Mouse (Mus musculus): Measurements from ENCODE around the gene Defa31.
"Not testable (repeated sequence)": the region's sequence is repeated elsewhere in the genome, so short reads cannot be mapped to it uniquely, and the experiment has no call there.

DNA sequence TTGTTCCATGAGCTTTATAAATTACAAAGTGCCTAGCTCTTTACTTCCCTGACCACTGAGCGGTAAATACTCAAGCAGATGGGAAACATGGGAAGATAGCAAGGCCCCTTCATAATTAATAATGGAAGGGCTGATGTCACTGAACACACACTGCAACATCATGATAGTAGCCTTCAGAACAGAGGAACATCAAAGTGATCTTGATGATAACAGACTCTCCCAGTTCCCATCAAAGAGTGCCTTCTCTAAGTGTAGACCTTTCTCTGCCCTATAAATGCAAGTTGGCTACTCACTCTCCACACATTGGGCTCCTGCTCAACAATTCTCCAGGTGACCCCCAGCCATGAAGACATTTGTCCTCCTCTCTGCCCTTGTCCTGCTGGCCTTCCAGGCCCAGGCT lies 9.8 kb downstream of the Defa31 start, which contains the start of gene Gm15293:
- not testable (repeated sequence) for TF ChIP-seq CTCF (IDR thresholded peaks at IDR 0.05; ENCODE audit: insufficient read depth, low read length); POLR2A (IDR thresholded peaks at IDR 0.05; ENCODE audit: borderline replicate concordance, extremely low read depth, low read depth, low read length)
